Mouse (Mus musculus): ENCODE data around the gene Gzme.
"Not testable (repeated sequence)": the region's sequence is repeated elsewhere in the genome, so short reads cannot be mapped to it uniquely, and the experiment has no call there.

Gene Gzme

DNA sequence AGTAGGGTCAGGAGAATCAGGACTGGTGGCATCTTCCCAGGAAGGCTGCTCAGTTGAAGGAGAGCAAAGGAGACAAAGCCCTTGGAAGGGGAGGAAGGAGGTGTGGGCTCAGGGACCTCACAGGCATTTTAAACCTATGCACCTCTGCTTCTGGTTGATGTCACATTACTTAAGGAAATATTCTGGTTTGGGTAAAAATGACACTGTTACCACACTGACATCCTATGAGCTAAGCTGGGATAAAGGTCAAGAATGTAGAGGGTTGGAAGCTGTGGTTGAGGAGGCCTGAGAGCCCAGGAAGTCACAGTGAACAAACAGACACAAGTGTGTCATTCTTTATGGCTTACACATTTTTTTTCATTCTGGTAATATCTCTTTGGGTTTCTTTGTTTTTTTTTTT lies at the start of gene Gzme:
TSS of gene Gzme (minus strand) at position 101 of the 400 bp plus-strand sequence.
- DNase-seq = no peak

DNA sequence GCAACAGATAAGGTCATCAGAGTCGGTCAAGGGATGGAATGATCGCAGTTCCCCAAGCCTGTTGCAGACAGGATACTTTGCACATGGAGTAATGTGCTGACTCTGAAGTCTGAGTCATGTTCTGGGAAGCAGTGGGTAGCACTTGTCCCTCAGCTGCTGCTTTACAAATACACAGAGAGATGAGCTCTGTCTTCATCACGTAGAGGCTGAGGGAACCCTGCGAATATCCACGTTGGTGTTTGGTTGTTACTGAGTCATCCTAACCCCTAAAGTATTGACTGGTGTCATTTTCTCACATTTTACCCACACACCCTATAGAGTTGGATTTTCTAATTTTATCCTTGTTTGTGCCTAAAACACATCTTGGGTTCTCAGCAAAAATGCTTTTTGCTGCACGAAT lies 47.6 kb upstream of the Gzme start:
- no peak for DNase-seq

DNA sequence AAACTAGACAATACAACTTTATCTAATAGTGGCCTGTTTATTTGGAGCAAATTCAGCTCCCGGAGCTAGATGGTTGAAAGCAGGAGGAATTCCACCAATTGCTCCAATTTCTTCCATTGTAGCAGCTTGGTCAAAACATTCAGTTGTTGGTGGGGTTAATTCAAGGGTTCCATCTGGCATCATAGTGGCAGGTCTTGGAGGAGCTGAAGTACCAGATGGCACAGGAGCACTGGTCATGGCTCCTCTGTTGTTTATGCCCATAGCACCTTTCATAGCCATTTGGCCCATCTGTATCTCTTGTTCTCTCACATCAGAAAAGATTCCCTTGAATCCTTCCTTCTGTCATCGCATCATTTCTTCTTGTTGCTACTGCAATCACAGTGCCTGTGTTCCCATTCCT lies 41.7 kb upstream of the Gzme start:
- peak; percentile 85 for DNase-seq

DNA sequence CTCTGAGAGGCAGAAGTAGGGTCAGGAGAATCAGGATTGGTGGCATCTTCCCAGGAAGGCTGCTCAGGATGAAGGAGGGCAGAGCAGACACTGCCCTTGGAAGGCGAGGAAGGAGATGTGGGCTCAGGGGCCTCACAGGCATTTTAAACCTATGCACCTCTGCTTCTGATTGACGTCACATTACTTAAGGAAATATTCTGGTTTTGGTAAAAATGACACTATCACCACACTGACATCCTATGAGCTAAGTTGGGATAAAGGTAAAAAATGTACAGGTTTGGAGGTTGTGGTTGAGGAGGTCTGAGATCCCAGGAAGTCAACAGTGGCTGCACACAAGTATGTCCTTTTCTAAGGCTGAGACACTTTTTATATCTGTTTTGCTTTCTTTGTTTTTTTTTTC lies 39.1 kb upstream of the Gzme start, which contains the start of gene Gzmg:
TSS of gene Gzmg (minus strand) at position 101 of the 400 bp plus-strand sequence.
- DNase-seq = not testable (repeated sequence)

GRCm38 (mm10) chr14:56155340-56155739 lies 34.9 kb upstream of the Gzme start:
- no peak for DNase-seq

GRCm38 (mm10) chr14:56133675-56134074 lies 13.2 kb upstream of the Gzme start:
- DNase-seq = peak; percentile 19

GRCm38 (mm10) chr14:56132508-56132907 lies 12.1 kb upstream of the Gzme start, which contains the start of gene Gzmd:
TSS of gene Gzmd (minus strand) at chr14:56132608.
- DNase-seq = not testable (repeated sequence)

DNA sequence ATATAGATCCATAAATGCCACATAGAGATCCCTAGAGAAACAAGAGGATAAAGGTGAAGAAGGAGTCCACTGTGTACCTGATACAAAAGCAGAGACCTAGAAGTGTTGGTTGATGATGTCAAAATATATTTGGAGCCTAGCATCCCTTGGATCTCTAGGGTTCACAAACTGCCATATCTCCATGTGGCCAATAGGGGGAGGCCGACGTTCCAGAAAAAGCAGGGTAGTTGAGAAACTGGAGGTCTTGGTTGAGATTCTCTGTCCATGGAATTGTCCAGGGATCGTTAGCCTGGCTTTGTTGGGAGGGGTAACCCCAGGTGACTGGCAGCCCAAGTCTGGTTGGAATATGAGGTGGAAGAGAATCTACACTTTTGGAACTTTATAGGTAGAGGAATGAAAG lies 7.9 kb upstream of the Gzme start:
- no peak for DNase-seq

DNA sequence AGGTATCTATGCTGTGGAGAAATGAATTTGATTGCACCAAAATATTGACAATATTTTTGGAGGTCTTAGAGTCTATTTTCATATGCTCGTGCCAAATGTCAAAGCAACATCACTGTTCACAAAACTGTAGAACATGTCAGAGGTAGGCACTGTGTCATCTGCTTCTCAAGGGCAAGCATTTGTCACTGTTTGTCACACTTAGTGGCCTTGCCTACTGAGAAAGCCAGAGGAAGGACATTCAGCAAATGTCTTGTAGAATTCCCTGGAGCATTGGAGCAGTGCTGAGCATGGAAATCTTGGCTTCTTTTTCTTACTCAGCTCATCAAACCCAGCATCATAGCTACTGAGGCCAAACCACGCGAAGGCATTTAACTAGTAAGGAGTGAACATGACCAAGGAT lies 3.1 kb upstream of the Gzme start:
- no peak for DNase-seq

DNA sequence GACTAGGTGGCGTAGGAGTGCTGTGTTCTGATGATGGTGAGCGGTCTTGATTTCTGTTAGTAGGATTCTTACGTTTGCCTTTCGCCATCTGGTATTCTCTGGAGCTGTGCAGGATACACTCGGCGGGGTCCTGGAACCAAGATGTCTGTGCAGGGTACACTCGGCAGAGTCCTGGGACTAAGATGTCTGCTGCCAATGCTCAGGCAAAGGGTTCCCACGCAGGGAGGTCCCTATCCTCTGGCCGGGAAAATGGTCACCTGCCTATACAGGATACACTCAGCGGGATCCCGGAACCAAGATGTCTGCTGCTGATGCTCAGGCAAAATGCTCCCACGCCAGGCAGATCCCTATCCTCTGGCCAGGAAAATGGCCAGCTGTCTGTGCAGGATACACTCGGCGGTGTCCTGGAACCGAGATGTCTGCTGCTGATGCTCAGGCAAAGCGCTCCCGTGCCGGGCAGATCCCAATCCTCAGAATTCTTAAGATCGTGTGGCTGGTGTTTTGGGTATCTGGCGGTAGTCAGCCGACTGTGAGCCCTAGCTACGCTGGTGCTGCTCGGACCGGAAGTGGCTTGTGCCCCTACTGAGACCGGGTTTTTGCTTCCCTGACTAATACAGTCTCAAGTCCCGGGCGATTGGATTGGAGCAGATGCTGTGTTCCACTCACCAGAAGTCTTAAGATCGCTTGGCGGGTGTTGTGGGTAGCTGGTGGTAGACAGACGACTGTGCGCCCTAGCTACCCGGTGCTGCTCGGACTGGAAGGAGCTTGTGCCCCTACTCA lies 4.7 kb downstream of the Gzme start:
- not testable (repeated sequence) for DNase-seq

DNA sequence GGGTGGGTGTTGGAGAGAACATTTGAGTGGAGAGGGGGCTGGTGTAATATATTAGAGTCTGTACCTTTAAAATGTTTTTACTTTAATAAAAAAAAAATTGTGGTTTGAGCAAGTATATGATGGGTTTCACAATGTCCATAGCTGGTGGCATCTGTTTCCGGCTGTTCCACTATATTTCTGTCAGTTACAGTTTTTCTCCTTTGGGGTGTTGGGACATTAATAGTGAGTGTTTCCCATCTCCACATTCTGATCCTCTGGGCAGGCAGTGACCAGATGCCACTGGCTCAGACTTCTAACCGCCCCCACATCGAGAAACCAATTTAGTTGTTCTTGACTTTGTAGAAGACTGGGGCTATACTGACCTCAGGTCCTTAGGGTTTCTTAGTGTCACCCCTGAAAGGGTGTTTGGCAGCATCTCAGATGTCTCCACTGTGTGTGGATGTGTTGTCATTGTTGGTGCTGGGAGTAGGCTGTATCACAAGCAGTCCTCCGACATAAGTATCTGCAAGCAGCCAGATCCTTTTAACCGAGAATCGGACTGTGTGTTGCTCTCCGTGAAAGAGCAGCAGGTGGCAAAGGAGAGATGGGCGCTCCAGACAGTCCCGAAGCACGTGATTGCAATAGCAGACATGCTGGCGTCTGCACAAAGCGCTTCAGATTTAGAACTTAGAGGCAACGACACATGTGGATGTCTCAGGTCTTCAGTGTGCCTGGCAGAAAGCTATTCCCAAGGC lies 14.8 kb downstream of the Gzme start:
- no peak for DNase-seq

- DNase-seq = no peak
These were observed 15.4 kb downstream of the Gzme start for GRCm38 (mm10) chr14:56105016-56105415.

- no peak for DNase-seq
These were observed 17.0 kb downstream of the Gzme start for GRCm38 (mm10) chr14:56103452-56103851.

GRCm38 (mm10) chr14:56102386-56102785 lies 18.0 kb downstream of the Gzme start, which contains the start of gene Ctsg:
TSS of gene Ctsg (minus strand) at chr14:56102574.
- no peak for DNase-seq

GRCm38 (mm10) chr14:56098940-56099339 lies 21.5 kb downstream of the Gzme start:
- DNase-seq = no peak

GRCm38 (mm10) chr14:56097597-56097996 lies 22.8 kb downstream of the Gzme start:
- DNase-seq = no peak

DNA sequence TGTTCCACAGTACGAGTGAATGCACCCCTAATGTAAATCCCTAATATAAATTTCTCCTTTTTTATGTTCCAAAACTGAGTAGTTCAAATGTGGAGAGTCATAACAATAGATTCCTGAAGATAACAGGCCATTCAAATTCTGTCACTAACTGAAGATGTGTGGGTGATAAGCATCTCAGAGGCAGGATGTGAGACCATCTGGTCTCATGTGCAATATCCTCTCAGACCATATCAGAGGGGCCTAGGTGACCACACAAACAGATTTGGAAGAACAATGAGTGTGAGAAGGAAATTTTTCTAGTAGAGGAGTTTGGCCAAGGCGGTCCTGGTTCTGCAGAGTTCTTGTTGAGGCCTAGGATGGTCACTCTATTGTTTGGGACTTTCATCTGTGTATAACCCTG lies 27.1 kb downstream of the Gzme start:
- no peak for DNase-seq

GRCm38 (mm10) chr14:56086711-56087110 lies 33.7 kb downstream of the Gzme start:
- DNase-seq = no peak

GRCm38 (mm10) chr14:56085167-56085566 lies 35.3 kb downstream of the Gzme start, which contains the start of gene Mcpt8:
TSS of gene Mcpt8 (minus strand) at chr14:56085273.
- DNase-seq = no peak

- DNase-seq = peak; percentile 59
These were observed 38.4 kb downstream of the Gzme start for GRCm38 (mm10) chr14:56082016-56082415.

All from cerebellum, adult 9-10 months (tissue).